Mouse (Mus musculus) gastrocnemius, postnatal 10 days (tissue): ENCODE results near the gene Phka2. TPM values are rescaled to one million over a fixed set of nuclear protein-coding genes. Genes with fewer than 3 reads are reported as not detected.

Experiments
- DNase-seq: peaks from one replicate; pipeline ENCODE4 v3.0.0; 2021; ENCODE audit warnings: mixed read lengths
- long read RNA-seq, 2 experiments: library from polyadenylated mRNA; stranded (forward); transcript quantifications; one replicate each; pipeline ENCODE4 v2.0.0; 2021
- total RNA-seq, 2 experiments: library from RNA; stranded (reverse); gene quantifications; 2 replicates each; pipeline ENCODE4 v1.2.3; 2021

The Phka2 gene
- 10 to 100 TPM; 10.7 to 13.6 TPM for total RNA-seq
- long read RNA-seq, experiment 1, full-length matches to known transcripts, result 1 of 5 reads
- long read RNA-seq, experiment 1, partial matches to known transcripts, result 1 of 5 reads
- long read RNA-seq, experiment 1, other reads (novel, unspliced or antisense), result 3 of 5 reads
- long read RNA-seq, experiment 2, full-length matches to known transcripts, result 4 of 6 reads
- long read RNA-seq, experiment 2, partial matches to known transcripts, result 0 of 6 reads
- long read RNA-seq, experiment 2, other reads (novel, unspliced or antisense), result 2 of 6 reads

GRCm38 (mm10) chrX:160502048-160503041, at the start of gene Phka2:
Gene Phka2 (plus strand): TSS chrX:160502166.
- peak; percentile 77 for DNase-seq

GRCm38 (mm10) chrX:160455686-160456085, 46.3 kb upstream of the Phka2 start:
- no peak for DNase-seq

- DNase-seq, result no peak
Observed at GRCm38 (mm10) chrX:160471257-160471786, 30.6 kb upstream of the Phka2 start.

GRCm38 (mm10) chrX:160489784-160490183, 12.2 kb upstream of the Phka2 start:
- DNase-seq, result no peak

- DNase-seq, result no peak
Observed at GRCm38 (mm10) chrX:160494333-160494732, 7.6 kb upstream of the Phka2 start.

GRCm38 (mm10) chrX:160494921-160495320, 7.0 kb upstream of the Phka2 start:
- DNase-seq, result no peak

GRCm38 (mm10) chrX:160496473-160496872, 5.5 kb upstream of the Phka2 start:
- no peak for DNase-seq

GRCm38 (mm10) chrX:160501095-160501494, 871 bp upstream of the Phka2 start:
- DNase-seq, result no peak

GRCm38 (mm10) chrX:160501687-160502047, 299 bp upstream of the Phka2 start:
- DNase-seq, result no peak

GRCm38 (mm10) chrX:160509046-160509445, 7.1 kb downstream of the Phka2 start:
- DNase-seq, result no peak

- no peak for DNase-seq
Observed at GRCm38 (mm10) chrX:160510197-160510596, 8.2 kb downstream of the Phka2 start.

GRCm38 (mm10) chrX:160516027-160516426, 14.1 kb downstream of the Phka2 start:
- DNase-seq, result no peak

- DNase-seq, result no peak
Observed at GRCm38 (mm10) chrX:160542772-160543171, 40.8 kb downstream of the Phka2 start.

- DNase-seq, result no peak
Observed at GRCm38 (mm10) chrX:160548875-160549274, 46.9 kb downstream of the Phka2 start.

GRCm38 (mm10) chrX:160552066-160552465, 50.1 kb downstream of the Phka2 start:
- DNase-seq, result no peak

- no peak for DNase-seq
Observed at GRCm38 (mm10) chrX:160583589-160583988, 81.6 kb downstream of the Phka2 start.

- no peak for DNase-seq
Observed at GRCm38 (mm10) chrX:160584148-160584838, 82.3 kb downstream of the Phka2 start.

GRCm38 (mm10) chrX:160585110-160585509, 83.1 kb downstream of the Phka2 start:
- no peak for DNase-seq

GRCm38 (mm10) chrX:160588523-160588922, 86.6 kb downstream of the Phka2 start:
- DNase-seq, result no peak

GRCm38 (mm10) chrX:160590147-160590546, 88.2 kb downstream of the Phka2 start:
- no peak for DNase-seq

GRCm38 (mm10) chrX:160592933-160593332, 91.0 kb downstream of the Phka2 start:
- DNase-seq, result no peak

- DNase-seq, result no peak
Observed at GRCm38 (mm10) chrX:160598055-160598454, 96.1 kb downstream of the Phka2 start.
